ENCODE assay signal across 21 mouse cellular contexts in genomic region chr16:97734760-97735322, GRCm38 (mm10). TPM values are rescaled to one million over a fixed set of nuclear protein-coding genes. Genes with fewer than 3 reads are reported as not detected.
DNase-seq lines count a peak whose midpoint lies in the region; ATAC-seq and TF ChIP-seq lines count a peak whose summit lies in the region.
"Had no signal": no experiment of that assay in that cellular context is flagged by ENCODE, and none has a peak within 500 bp of the region (broad histone marks: within the 10 kb centered on the region; RNA-seq: fewer than 3 reads in every experiment).

No protein-coding gene starts in this region.

- DNase-seq in kidney, postnatal 36 days, result no peak
- peak; percentile 50 for DNase-seq in midbrain, postnatal 0 days (ENCODE audit: low spot score)
- DNase-seq in heart, adult 9 months (ENCODE audit: low spot score in 2 of 2), result no peak
- DNase-seq in c-Kit-positive CD71-positive TER-119-positive erythroid progenitor cells, embryonic 14.5 days (ENCODE audit: low spot score), result no peak
- DNase-seq: cerebellum, adult 11-12 months; cerebellum, postnatal 36 days; heart, adult 18-20 months; kidney, adult 2 months; lung, postnatal 14 days; right cerebral cortex, adult 18-20 months; thymus, adult 2 months had no signal

- no peak overlapping the region for H3K9ac ChIP-seq in kidney, embryonic 15.5 days
- H3K9ac ChIP-seq in midbrain, postnatal 0 days (replicated peaks; ENCODE audit: low read length, poor library complexity, severe bottlenecking), result no peak overlapping the region
- no peak overlapping the region for H3K9ac ChIP-seq in midbrain, embryonic 13.5 days (replicated peaks)
- H3K9ac ChIP-seq in intestine, embryonic 16.5 days (ENCODE audit: low read depth, low read length), result 0 out of 2 replicates have a peak overlapping the region, but pooled peaks have one; percentile 42
- H3K9ac ChIP-seq: embryonic facial prominence, embryonic 12.5 days; heart, embryonic 15.5 days; limb, embryonic 15.5 days had no signal

- no peaks in the 10 kb centered on the region for H3K4me1 ChIP-seq in kidney, embryonic 15.5 days
- H3K4me1 ChIP-seq in midbrain, postnatal 0 days (ENCODE audit: insufficient read depth, low read length), result no peaks in the 10 kb centered on the region
- H3K4me1 ChIP-seq in midbrain, embryonic 13.5 days (replicated peaks), result no peaks in the 10 kb centered on the region
- peaks cover 16% of the 10 kb centered on the region; the same call in 1 of the 2 replicates for H3K4me1 ChIP-seq in intestine, embryonic 16.5 days (ENCODE audit: control insufficient read depth, insufficient read depth, low read length)
- H3K4me1 ChIP-seq: embryonic facial prominence, embryonic 12.5 days; heart, embryonic 15.5 days had no signal

- H3K4me3 ChIP-seq in kidney, embryonic 15.5 days (replicated peaks), result no peak overlapping the region
- no peak overlapping the region for H3K4me3 ChIP-seq in midbrain, postnatal 0 days (ENCODE audit: low read depth, low read length)
- H3K4me3 ChIP-seq in midbrain, embryonic 13.5 days (replicated peaks), result no peak overlapping the region
- H3K4me3 ChIP-seq in intestine, embryonic 16.5 days (ENCODE audit: low read length), result no peak overlapping the region
- H3K4me3 ChIP-seq: embryonic facial prominence, embryonic 12.5 days; heart, embryonic 15.5 days; left cerebral cortex, adult 2 months; limb, embryonic 15.5 days had no signal

- no peak overlapping the region for H3K27ac ChIP-seq in kidney, embryonic 15.5 days
- no peak overlapping the region for H3K27ac ChIP-seq in midbrain, postnatal 0 days (ENCODE audit: low read depth, low read length)
- no peak overlapping the region for H3K27ac ChIP-seq in midbrain, embryonic 13.5 days
- peak overlapping the region; percentile 43; the same call in 1 of the 2 replicates for H3K27ac ChIP-seq in intestine, embryonic 16.5 days (ENCODE audit: low read length)
- H3K27ac ChIP-seq: embryonic facial prominence, embryonic 12.5 days; heart, embryonic 15.5 days; left cerebral cortex, adult 2 months; limb, embryonic 15.5 days had no signal

- 0 out of 2 replicates have a peak, but pooled peaks have one; percentile 22 for ATAC-seq in kidney, embryonic 15.5 days (replicated peaks; ENCODE audit: low FRiP score)
- no peak for ATAC-seq in midbrain, postnatal 0 days (ENCODE audit: low FRiP score)
- ATAC-seq in midbrain, embryonic 13.5 days, result no peak
- no peak for ATAC-seq in intestine, embryonic 16.5 days
- ATAC-seq: CD4-positive, CD25-positive, alpha-beta regulatory T cell, adult 4 months had no signal

- H3K9me3 ChIP-seq in kidney, embryonic 15.5 days (replicated peaks), result no peaks in the 10 kb centered on the region
- H3K9me3 ChIP-seq in midbrain, postnatal 0 days (ENCODE audit: low read length), result no peaks in the 10 kb centered on the region
- H3K9me3 ChIP-seq in midbrain, embryonic 13.5 days, result no peaks in the 10 kb centered on the region
- no peaks in the 10 kb centered on the region for H3K9me3 ChIP-seq in intestine, embryonic 16.5 days (ENCODE audit: control insufficient read depth, low read length)
- H3K9me3 ChIP-seq: embryonic facial prominence, embryonic 12.5 days; G1E; heart, embryonic 15.5 days; limb, embryonic 15.5 days had no signal

- H3K27me3 ChIP-seq in kidney, embryonic 15.5 days, result no peaks in the 10 kb centered on the region
- no peaks in the 10 kb centered on the region for H3K27me3 ChIP-seq in midbrain, postnatal 0 days (ENCODE audit: insufficient read depth, low read length)
- H3K27me3 ChIP-seq in midbrain, embryonic 13.5 days, result no peaks in the 10 kb centered on the region
- H3K27me3 ChIP-seq in intestine, embryonic 16.5 days (replicated peaks; ENCODE audit: control insufficient read depth, insufficient read depth, low read length), result no peaks in the 10 kb centered on the region
- H3K27me3 ChIP-seq: embryonic facial prominence, embryonic 12.5 days; heart, embryonic 15.5 days; limb, embryonic 15.5 days had no signal

- H3K4me2 ChIP-seq in kidney, embryonic 15.5 days, result no peak overlapping the region
- H3K4me2 ChIP-seq in midbrain, postnatal 0 days (ENCODE audit: low read depth, low read length, poor library complexity, severe bottlenecking), result no peak overlapping the region
- H3K4me2 ChIP-seq in midbrain, embryonic 13.5 days (replicated peaks), result no peak overlapping the region
- no peak overlapping the region for H3K4me2 ChIP-seq in intestine, embryonic 16.5 days (ENCODE audit: low read depth, low read length)
- H3K4me2 ChIP-seq: embryonic facial prominence, embryonic 12.5 days; heart, embryonic 15.5 days; limb, embryonic 15.5 days had no signal

- WGBS in kidney, embryonic 15.5 days, result 60% methylated on average over 9 of the region's 9 CpGs
- WGBS in midbrain, postnatal 0 days, result 54% methylated on average over 9 of the region's 9 CpGs
- 74% methylated on average over 9 of the region's 9 CpGs for WGBS in midbrain, embryonic 13.5 days
- 46% methylated on average over 9 of the region's 9 CpGs for WGBS in intestine, embryonic 16.5 days

- H3K36me3 ChIP-seq in kidney, embryonic 15.5 days, result no peaks in the 10 kb centered on the region
- H3K36me3 ChIP-seq in midbrain, postnatal 0 days (ENCODE audit: insufficient read depth, low read length), result no peaks in the 10 kb centered on the region
- no peaks in the 10 kb centered on the region for H3K36me3 ChIP-seq in midbrain, embryonic 13.5 days
- no peaks in the 10 kb centered on the region for H3K36me3 ChIP-seq in intestine, embryonic 16.5 days (ENCODE audit: control insufficient read depth, insufficient read depth, low read length)
- H3K36me3 ChIP-seq: embryonic facial prominence, embryonic 12.5 days; G1E; heart, embryonic 15.5 days; limb, embryonic 15.5 days had no signal

- no peak for TF ChIP-seq CTCF in midbrain, postnatal 0 days (IDR thresholded peaks at IDR 0.05)

RNA-seq across cellular contexts. Expression of gene Ripk4, which starts 28.7 kb away (rescaled TPM):
- polyA plus RNA-seq in kidney, embryonic 15.5 days (2015; fragmentation: Nextera tagmentation; extraction: Ambion mirVana), result 9.0 and 9.5 TPM in 2 replicates
- 0.38 and 0.61 TPM in 2 replicates for total RNA-seq in midbrain, postnatal 0 days (2014; rRNA removed)
- 0.32 and 0.40 TPM in 2 replicates for polyA plus RNA-seq in midbrain, postnatal 0 days (2015; fragmentation: Nextera tagmentation; extraction: Ambion mirVana)
- 0.12 and 0.32 TPM in 2 replicates for polyA plus RNA-seq in midbrain, embryonic 13.5 days (2015; fragmentation: Nextera tagmentation; extraction: Ambion mirVana)
- polyA plus RNA-seq in intestine, embryonic 16.5 days (2015; fragmentation: Nextera tagmentation; extraction: Ambion mirVana), result 21.8 and 22.7 TPM in 2 replicates
- total RNA-seq: megakaryocyte-erythroid progenitor cell, adult 5-6 weeks had no signal
- polyA plus RNA-seq: G1E had no signal
